Mouse (Mus musculus): ENCODE results near the gene Neu3. TPM values are rescaled to one million over a fixed set of nuclear protein-coding genes. Genes with fewer than 3 reads are reported as not detected.
A peak's percentile ranks its signal among the peaks of the same experiment; 100 is the strongest.

The Neu3 gene
- polyA plus RNA-seq, 1 experiment: 2.0 TPM

DNA sequence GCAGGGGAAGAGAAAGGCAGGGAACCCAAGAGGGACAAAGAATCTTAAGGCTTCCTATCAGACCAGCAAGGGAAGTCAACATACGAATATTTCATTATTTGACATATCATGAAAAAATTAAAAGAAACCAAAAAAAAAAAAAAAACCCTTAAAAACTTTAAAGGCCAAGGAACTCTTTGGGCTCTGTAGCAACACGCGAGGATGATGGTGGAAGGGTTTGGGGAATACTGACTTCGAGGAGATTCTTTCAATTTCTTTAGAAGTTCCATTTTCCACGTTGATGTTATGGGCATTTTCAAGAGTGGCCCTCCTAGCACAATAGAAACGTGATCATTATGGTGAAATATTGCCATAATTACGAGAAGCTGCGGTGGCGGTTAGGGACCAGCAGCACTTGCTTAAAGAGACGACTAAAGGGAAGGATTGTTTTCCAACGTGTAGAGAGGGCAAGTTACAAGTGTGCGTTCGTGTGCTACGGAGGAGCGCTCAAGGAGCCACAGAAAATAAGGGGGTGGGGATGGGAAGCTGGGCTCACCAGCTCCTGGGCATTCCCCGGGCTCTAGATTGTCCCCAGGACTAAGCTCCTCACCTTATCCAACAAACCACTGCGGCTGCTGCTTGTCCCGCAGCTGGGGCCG, 30.1 kb upstream of the Neu3 start:
- TF ChIP-seq CTCF (IDR thresholded peaks at IDR 0.05; ENCODE audit: extremely low read depth, insufficient read depth, low read length) (no peak), POLR2A (IDR thresholded peaks at IDR 0.05; ENCODE audit: extremely low read depth, insufficient read depth, low read length) (no peak)
- Histone ChIP-seq H3K27ac (ENCODE audit: insufficient read depth, low read length) (no peak overlapping the region), H3K4me1 (ENCODE audit: control insufficient read depth, insufficient read depth, low read length) (peaks cover 10% of the 10 kb centered on the region), H3K4me3 (ENCODE audit: insufficient read depth, low read length) (peak overlapping the region; percentile 63)

DNA sequence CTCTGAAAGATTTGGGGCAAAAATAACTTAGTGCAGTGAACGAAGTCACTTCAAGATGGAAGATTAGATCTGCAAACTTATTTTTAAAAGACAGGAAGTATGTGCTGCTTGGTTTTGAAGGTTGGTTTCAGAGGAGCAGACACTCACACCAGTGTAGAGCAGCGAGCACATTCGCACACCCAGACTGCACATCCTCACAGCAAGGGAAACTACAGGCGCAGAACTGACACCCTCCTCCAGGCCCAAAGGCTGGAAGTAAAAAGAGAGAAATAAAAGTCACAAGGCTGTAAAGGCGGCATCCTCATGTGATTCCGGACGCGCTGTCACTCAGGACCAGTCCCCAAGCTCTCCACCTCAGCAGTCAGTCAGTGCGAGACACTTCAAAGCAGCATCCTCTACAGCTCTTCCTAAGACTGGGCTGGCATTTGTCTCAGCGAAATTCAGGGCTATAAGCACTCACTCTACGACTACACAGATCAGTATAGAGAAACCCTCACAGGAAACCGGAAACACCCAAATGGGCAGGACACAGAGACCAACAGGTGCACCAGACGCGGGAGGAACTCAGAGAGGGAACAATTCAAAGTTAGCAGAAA, 28.1 kb upstream of the Neu3 start:
- no peak for TF ChIP-seq POLR2A (IDR thresholded peaks at IDR 0.05; ENCODE audit: extremely low read depth, insufficient read depth, low read length)
- TF ChIP-seq CTCF (IDR thresholded peaks at IDR 0.05; ENCODE audit: extremely low read depth, insufficient read depth, low read length): no peak
- Histone ChIP-seq H3K4me1 (ENCODE audit: control insufficient read depth, insufficient read depth, low read length) (peaks cover 10% of the 10 kb centered on the region), H3K27ac (ENCODE audit: insufficient read depth, low read length) (no peak overlapping the region), H3K4me3 (ENCODE audit: insufficient read depth, low read length) (no peak overlapping the region)

GRCm38 (mm10) chr7:99854311-99854710, 26.1 kb upstream of the Neu3 start:
- peaks cover 12% of the 10 kb centered on the region for H3K4me1 ChIP-seq (ENCODE audit: control insufficient read depth, insufficient read depth, low read length)
- no peak overlapping the region for H3K4me3 ChIP-seq (ENCODE audit: insufficient read depth, low read length)
- H3K27ac ChIP-seq (ENCODE audit: insufficient read depth, low read length): no peak overlapping the region
- TF ChIP-seq CTCF (IDR thresholded peaks at IDR 0.05; ENCODE audit: extremely low read depth, insufficient read depth, low read length) (no peak), POLR2A (IDR thresholded peaks at IDR 0.05; ENCODE audit: extremely low read depth, insufficient read depth, low read length) (no peak)

GRCm38 (mm10) chr7:99853350-99853749, 25.1 kb upstream of the Neu3 start:
- no peak overlapping the region for H3K4me3 ChIP-seq (ENCODE audit: insufficient read depth, low read length)
- TF ChIP-seq POLR2A (IDR thresholded peaks at IDR 0.05; ENCODE audit: extremely low read depth, insufficient read depth, low read length) (no peak), CTCF (IDR thresholded peaks at IDR 0.05; ENCODE audit: extremely low read depth, insufficient read depth, low read length) (0 out of 2 replicates have a peak, but pooled peaks have one; percentile 2)

DNA sequence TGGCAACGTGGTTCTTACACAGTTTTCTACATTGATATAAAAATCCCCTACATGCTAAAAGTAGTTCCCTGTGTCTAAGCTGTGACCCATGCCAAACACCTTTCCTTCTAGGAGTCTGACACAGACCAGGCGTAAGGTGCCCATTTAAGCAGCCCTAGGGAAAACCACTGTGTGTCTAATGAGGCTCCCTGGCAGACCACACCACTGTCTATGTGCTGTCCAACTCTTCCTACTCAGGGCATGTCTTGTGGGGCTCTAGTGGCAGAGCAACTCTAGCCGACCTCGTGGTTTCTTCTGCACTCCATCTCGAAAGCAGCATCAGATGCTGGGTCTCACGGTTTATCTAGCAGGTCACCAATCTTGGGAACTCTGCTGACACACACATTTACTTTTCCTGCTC, 23.4 kb upstream of the Neu3 start:
- H3K4me3 ChIP-seq (ENCODE audit: insufficient read depth, low read length): no peak overlapping the region
- peaks cover 5% of the 10 kb centered on the region for H3K4me1 ChIP-seq (ENCODE audit: control insufficient read depth, insufficient read depth, low read length)
- no peak overlapping the region for H3K27ac ChIP-seq (ENCODE audit: insufficient read depth, low read length)
- TF ChIP-seq POLR2A (IDR thresholded peaks at IDR 0.05; ENCODE audit: extremely low read depth, insufficient read depth, low read length) (no peak), CTCF (IDR thresholded peaks at IDR 0.05; ENCODE audit: extremely low read depth, insufficient read depth, low read length) (no peak)

More at GRCm38 (mm10) chr7:99853350-99853749, 25.1 kb upstream of the Neu3 start:
- Histone ChIP-seq H3K4me1 (ENCODE audit: control insufficient read depth, insufficient read depth, low read length) (peaks cover 12% of the 10 kb centered on the region), H3K27ac (ENCODE audit: insufficient read depth, low read length) (no peak overlapping the region)

DNA sequence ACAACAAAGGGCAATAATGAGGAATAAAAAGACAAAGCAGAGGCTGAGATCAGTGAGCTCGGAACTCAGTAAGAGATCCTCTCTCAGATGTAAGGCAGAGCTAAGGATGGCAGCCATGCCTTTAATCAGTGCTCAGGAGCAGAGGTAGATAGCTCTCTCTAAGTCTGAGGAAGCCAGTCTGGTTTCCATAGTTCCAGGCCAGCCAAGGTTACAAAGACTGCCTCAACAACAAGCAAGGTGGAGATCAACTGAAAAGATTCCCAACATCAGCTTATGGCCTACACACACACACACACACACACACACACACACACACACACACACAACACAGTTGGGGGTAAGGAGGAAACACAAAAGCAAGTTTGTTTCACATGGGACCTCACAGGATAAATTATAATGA, 22.9 kb upstream of the Neu3 start:
- TF ChIP-seq POLR2A (IDR thresholded peaks at IDR 0.05; ENCODE audit: extremely low read depth, insufficient read depth, low read length) (no peak), CTCF (IDR thresholded peaks at IDR 0.05; ENCODE audit: extremely low read depth, insufficient read depth, low read length) (no peak)
- Histone ChIP-seq H3K4me1 (ENCODE audit: control insufficient read depth, insufficient read depth, low read length) (peaks cover 1% of the 10 kb centered on the region; the same call in 1 of the 2 replicates), H3K4me3 (ENCODE audit: insufficient read depth, low read length) (no peak overlapping the region), H3K27ac (ENCODE audit: insufficient read depth, low read length) (no peak overlapping the region)

- no peak overlapping the region for H3K4me3 ChIP-seq (ENCODE audit: insufficient read depth, low read length)
- peaks cover 1% of the 10 kb centered on the region; the same call in 1 of the 2 replicates for H3K4me1 ChIP-seq (ENCODE audit: control insufficient read depth, insufficient read depth, low read length)
- TF ChIP-seq POLR2A (IDR thresholded peaks at IDR 0.05; ENCODE audit: extremely low read depth, insufficient read depth, low read length) (no peak), CTCF (IDR thresholded peaks at IDR 0.05; ENCODE audit: extremely low read depth, insufficient read depth, low read length) (no peak)
- H3K27ac ChIP-seq (ENCODE audit: insufficient read depth, low read length): no peak overlapping the region
Measured at GRCm38 (mm10) chr7:99850534-99850933, 22.3 kb upstream of the Neu3 start.

DNA sequence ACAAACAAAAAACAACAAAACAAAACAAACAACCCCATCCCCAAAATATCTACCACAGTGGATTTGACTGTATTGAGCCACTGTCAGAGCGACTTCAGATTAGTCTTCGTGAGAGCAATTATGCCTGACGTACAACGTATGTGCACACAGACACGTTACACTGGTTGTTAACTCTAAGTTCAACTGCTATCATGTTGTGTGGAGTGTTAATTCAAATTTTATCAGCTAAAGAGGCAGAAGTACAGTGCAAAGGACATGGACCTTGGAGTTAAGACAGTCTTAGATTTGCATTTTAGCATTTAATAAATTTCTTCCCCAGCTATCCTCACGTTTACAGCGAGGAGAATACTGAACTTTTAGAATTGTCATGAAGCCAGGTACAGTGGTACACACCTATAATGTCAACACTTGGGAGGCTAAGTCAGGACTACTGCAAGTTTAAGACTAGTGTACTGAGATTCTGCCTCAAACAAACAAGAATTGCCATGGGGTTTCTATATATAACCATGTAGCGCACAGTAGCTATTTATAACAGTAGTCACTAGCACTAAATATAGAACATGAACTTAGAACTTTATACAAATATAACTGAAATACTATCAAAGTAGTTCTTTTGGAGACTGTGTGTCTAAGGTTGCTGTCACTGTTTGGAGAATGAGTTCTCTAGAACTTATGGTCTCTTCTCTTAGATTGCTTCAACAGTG, 17.5 kb upstream of the Neu3 start:
- TF ChIP-seq CTCF (IDR thresholded peaks at IDR 0.05; ENCODE audit: extremely low read depth, insufficient read depth, low read length): no peak
- no peak for TF ChIP-seq POLR2A (IDR thresholded peaks at IDR 0.05; ENCODE audit: extremely low read depth, insufficient read depth, low read length)
- peaks cover 1% of the 10 kb centered on the region; the same call in 1 of the 2 replicates for H3K4me1 ChIP-seq (ENCODE audit: control insufficient read depth, insufficient read depth, low read length)
- no peak overlapping the region for H3K27ac ChIP-seq (ENCODE audit: insufficient read depth, low read length)
- H3K4me3 ChIP-seq (ENCODE audit: insufficient read depth, low read length): no peak overlapping the region

DNA sequence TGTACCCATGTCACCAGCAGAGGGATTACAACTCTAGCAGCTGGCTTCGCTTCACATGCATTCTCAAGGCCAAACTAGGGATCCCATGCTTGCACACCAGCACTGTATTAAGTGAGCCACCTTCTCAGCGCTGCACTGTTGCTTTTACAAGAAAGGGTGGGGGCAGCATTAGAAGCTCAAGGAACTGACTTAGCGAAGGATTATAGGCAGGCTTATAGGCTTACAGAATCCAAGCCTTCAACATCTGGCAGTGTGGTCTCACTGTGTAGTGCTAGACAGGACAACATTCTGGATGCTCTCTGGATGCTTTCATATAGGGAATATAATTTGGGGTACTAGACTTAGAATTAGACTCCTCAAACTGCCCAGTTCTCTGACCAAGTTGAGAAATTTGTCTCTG, 10.0 kb upstream of the Neu3 start:
- TF ChIP-seq POLR2A (IDR thresholded peaks at IDR 0.05; ENCODE audit: extremely low read depth, insufficient read depth, low read length): no peak
- TF ChIP-seq CTCF (IDR thresholded peaks at IDR 0.05; ENCODE audit: extremely low read depth, insufficient read depth, low read length): no peak
- Histone ChIP-seq H3K4me3 (ENCODE audit: insufficient read depth, low read length) (no peak overlapping the region), H3K4me1 (ENCODE audit: control insufficient read depth, insufficient read depth, low read length) (no peaks in the 10 kb centered on the region), H3K27ac (ENCODE audit: insufficient read depth, low read length) (no peak overlapping the region)
